Mouse (Mus musculus) gastrocnemius, postnatal 14 days (tissue): ENCODE measurements around the gene Rhou. TPM values are rescaled to one million over a fixed set of nuclear protein-coding genes. Genes with fewer than 3 reads are reported as not detected.

Experiments
- DNase-seq: peaks from one replicate; pipeline ENCODE4 v3.0.0; 2021; ENCODE audit warnings: mixed read lengths
- intact Hi-C: fragments of 180-260 bp; cut with DNase I; formaldehyde crosslinking; loops from one replicate; pipeline ENCODE4 v1.15.1; 2025; ENCODE audit warnings: low total_unique reads
- total RNA-seq, 2 experiments: library from RNA; stranded (reverse); gene quantifications; 2 replicates each; pipeline ENCODE4 v1.2.3; 2021

Rhou gene
- total RNA-seq, 2 experiments from 2014 or later = 3.9 to 4.9 TPM

DNA sequence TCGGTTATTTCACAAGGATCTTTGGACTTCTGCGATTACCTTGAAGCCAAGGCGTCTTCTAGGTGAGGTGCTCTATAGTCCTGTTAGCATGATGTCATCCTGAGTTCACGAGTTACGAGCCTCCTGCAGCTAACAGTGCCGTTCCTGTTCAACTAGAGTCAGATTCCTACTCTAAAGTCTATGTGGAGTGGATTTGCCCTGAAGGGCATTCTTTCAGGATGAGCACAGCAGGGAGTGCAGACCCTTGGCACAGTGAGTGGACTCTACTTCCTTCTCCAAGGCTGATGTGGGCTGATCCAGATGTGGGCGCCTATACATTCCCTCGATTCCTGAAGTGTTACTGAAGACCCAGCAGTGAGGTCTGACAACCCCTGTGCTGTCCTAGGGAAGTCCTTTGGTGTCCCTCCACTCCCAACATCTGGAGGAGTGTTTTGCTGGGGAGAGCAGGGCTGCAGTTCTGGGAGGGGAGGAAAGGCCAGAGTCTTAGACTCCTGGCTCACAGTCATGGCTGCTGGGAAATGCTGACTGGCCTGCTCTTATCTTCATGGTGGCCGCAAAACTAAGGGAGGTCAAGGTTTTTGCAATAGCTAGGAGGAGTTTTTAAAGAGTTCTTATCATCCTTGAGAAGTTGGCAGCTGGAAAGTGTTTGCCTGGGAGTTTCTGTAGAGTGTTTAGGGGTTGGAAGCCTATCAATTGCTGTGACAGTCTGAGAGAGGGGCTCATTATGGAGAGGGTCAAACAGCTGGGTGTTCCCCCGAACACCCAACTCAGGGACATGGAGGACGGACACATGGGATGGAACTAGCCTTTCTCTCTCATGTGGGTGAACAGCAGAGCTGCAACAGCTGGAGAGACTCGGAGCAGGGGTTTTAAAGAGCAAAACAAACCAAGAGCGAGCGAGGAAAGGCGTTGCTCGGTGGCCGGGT lies 5.2 kb upstream of the Rhou start:
- no peak for DNase-seq
- intact Hi-C loops = no loop called here

DNA sequence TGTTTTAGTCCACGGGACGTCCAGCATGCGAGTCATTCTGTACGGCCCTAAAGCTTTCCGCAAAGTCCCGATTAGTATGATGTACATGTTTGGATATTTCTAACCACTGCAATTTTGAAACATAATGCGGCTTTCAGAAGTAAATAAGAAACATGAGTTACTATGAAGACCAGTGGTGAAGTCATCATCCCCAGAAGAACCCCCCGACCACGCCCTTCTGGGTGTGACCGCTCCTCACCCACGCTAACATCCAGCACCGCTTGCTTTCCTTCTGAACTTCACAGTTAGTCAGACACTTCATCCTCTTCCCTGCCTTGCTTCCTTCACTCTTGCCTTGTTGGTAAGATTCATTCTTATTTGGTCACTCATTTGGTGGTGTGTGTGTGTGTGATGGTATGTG lies 4.2 kb upstream of the Rhou start:
- no peak for DNase-seq
- intact Hi-C loops = no loop called here

DNA sequence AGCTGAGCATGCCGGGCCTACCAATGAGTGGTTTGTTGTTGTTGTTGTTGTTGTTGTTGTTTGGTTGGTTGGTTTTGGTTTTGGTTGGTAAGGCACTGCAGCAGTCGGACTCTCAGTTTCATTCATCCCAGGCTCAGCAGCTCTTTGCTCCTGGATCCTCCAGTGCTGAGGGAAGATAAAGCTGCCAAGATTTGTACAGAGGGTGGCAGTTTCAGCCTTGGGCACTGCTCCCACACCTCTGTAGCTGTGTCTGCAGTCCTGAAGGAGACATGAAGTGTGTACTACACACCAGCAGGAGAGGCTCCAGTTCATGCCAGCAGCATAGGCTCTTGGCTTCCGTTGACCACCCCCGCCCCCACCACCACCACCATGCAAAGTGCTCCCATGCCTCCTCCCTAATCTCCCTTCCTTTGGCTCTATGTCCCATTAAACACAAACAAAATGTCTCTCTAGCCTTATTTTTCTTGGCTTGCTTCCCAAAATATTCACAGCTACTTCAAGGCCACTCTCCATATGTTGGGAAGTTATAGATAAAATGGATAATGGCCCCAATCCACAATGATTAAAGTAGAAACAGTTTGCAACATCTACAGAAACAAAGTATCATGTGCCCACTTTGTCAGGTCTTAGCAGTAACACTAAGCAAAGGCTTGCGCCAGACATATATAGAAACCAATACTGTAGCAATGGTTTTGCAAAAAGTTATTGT lies 2.2 kb upstream of the Rhou start:
- intact Hi-C loops = loop anchor here (2.0 kb wide), 1 partner anchor 133 kb away; no protein-coding TSS in a partner anchor
- DNase-seq = no peak

DNA sequence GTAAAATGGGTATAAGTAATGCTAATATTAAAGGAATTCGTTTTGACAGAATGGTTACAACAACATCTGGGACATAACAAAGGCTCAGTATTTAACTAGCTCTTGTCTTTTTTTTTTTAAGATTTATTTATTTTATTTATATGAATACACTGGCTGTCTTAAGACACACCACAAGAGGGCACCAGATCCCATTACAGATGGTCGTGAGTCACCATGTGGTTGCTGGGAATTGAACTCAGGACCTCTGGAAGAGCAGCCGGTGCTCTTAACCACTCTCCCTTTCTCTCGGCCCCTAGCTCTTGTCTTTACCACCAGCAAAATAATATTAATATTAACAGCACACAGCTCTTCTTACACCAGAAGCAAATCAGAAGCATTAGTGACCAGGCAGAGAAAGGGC lies 1.1 kb upstream of the Rhou start:
- intact Hi-C loops = loop anchor here (2.0 kb wide), 1 partner anchor 132 kb away; no protein-coding TSS in a partner anchor
- DNase-seq = no peak

DNA sequence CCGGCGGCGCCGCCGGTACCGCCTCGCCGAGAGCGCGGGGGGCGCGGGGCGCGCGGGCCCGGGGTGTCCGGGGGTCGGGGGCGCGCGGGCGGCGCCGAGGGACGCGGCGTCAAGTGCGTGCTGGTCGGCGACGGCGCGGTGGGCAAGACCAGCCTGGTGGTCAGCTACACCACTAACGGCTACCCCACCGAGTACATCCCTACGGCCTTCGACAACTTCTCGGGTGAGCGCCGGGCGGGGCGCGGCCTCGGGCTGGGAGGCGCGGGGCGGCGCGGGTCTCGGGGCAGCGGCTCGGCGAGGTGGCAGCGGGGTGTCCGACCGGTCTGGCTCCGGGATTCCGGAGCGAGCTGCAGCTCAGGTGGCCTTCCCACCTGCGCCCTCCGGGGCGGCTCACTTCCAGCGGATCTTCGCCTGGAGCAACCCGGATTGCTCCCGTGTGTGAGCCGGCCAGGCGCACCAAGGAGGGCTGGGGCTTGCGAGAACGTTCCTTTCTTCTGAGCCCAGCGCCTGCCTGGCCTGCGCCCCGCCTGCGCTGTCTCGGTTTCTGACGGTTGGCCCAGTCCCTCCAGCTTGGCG lies 353 bp downstream of the Rhou start:
- peak; percentile 63 for DNase-seq
- intact Hi-C loops = loop anchor here (2.0 kb wide), 1 partner anchor 131 kb away; no protein-coding TSS in a partner anchor

DNA sequence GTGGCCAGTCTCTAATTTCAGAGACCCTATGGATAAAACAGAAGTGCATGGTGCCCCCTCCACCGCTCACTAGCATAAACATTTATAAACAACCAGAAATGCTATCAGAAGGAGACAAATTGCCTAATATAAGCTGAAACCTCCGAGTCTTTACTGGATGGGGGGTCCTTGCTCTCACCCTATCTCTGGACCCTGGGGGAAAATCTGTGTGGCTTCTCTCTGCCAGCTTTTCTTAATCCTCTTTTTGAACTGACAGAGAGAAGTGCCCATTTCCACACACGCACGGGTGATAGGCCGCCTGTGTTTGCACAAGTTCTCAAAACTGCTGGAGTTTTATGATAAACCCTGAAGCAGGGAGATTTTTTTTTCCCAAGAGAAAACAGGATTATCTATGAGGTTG lies 1.0 kb downstream of the Rhou start:
- no peak for DNase-seq
- intact Hi-C loops = no loop called here

DNA sequence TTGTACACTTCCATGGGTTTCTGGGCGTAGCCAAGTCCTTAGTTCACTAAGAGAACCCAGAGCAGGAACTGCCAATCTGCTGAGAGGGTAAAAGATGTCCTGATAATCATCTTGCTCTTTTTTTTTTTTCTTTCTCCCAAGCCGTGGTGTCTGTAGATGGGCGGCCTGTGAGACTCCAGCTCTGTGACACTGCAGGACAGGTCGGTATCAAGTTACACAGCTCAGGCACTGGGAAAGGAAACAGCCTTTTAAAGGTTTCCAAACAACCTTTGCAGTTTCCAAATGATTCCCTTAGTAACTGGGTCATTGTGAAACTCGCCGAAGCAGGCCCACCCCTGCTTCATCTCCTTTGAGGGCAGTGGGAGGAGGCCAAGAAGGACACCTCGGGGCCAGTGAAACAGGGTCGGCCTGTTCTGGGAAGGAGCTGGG lies 1.6 kb downstream of the Rhou start:
- DNase-seq = no peak
- intact Hi-C loops = no loop called here

DNA sequence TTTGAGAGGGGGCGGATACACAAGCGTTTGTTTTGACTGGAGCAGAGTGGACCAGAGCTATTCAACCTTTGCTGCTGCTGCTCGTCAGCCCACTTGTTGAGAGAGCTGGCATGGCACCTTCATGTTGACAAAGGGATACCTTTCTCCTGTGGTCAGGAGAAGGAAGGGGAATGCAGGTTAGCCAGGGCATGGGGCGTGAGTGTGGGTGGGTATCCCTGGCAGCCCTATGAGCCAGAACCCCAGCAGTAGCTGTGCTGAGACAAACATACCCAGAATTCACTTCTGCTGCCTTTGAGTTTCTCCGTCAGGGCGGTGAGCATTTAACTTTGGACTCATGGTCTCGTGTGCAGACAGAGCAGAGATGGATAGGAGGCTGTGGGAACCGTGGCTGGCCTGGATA lies 4.1 kb downstream of the Rhou start:
- intact Hi-C loops = no loop called here
- DNase-seq = no peak

DNA sequence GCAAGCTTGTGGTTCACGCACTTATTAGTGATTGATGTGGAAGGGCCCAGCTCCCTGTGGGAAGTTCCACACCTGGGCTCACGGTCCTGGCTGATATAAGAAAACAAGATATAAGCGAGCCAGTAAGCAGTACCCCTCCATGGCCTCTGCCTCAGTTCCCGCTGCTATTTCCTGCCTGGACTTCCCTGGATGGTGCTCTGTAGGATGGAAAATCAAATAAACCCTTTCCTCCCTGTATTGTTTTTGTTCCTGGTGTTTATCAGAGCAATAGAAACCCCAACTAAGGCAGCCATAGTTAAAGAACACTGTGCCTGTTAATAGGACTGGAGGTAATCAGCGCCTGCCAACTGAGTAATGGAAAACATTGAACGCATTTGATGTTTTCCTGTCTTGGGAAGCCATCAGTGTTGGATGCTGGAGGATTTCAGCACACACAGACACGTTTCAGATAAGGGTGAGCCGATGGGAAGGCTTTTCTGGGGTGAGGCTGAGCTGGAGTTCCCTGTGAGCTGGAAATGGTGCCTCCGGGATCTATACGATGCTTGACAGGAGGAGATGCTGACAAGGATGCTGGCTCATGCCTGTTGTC lies 5.8 kb downstream of the Rhou start:
- DNase-seq = no peak
- intact Hi-C loops = no loop called here

DNA sequence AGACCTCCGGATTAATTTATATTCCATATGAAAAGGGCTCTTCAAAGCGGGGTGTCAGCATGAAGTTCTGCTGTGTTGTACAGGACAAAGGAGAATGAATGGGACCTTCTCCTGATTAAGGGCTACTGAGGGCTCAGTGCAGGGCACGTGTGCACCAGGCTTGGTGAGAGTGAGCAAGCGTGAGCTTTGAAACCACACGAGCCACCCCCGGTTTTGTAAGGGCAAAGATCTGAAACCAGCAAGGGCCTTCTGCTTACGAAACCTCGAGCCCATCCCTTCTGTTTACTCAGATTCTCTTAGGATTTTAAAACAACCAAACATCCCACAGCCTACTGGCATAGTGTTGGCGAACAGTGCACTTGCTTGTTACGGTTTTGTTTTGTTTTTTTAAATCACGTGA lies 7.8 kb downstream of the Rhou start:
- no peak for DNase-seq
- intact Hi-C loops = no loop called here

DNA sequence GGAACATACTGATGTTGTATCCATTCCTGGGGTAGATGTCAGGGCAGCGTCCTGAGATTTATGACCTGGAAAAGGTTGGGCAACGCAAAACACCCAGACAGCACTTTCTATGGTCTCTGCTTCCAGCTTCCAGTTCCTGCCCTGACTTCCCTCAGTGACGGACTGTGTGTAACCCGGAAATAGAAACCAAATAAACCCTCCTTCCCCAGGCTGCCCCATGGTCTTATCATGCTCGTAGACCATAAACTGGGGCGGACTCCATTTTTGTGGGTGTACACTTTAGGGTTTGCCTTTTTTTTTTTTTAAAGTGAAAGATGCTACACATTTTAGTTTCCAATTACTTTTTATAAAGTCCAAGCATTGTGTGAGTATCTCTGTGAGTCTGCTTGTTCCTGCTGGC lies 11.9 kb downstream of the Rhou start:
- no peak for DNase-seq
- intact Hi-C loops = no loop called here

DNA sequence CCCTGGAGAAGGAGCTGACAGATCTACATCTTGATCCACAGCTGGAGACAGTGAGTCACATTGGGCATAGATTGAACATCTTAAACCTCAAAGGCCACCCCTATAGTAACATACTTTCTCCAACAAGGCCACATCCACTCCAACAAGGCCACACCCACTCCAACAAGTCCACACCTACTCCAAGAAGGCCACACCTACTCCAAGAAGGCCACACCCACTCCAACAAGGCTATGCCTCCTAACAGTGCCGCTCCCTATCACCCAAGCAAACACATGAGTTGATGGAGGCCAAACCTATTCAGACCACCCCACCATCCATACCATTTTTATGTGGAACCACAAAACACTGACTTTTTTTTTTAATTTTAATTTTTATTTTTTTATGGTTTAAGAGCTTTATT lies 13.1 kb downstream of the Rhou start:
- intact Hi-C loops = no loop called here
- DNase-seq = no peak

DNA sequence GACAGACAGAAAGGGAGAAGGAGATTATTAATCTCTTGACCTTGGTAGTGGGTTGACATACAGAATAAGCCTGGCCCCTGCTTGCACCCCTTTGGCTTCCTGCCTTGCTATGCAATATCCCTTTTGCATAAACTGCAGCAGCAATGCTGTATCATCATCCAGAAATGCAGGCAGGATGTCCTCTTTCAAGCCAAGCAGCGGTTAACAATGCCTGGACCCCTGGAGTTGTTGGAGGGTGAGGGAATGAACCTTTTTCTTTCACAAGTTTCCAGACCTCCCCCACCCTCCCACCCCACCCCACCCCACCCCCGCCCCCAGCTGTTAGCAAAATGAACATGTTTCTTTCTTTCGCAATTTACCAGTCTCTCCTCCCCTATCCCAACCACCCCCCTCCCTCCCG lies 15.0 kb downstream of the Rhou start:
- no peak for DNase-seq
- intact Hi-C loops = no loop called here

DNA sequence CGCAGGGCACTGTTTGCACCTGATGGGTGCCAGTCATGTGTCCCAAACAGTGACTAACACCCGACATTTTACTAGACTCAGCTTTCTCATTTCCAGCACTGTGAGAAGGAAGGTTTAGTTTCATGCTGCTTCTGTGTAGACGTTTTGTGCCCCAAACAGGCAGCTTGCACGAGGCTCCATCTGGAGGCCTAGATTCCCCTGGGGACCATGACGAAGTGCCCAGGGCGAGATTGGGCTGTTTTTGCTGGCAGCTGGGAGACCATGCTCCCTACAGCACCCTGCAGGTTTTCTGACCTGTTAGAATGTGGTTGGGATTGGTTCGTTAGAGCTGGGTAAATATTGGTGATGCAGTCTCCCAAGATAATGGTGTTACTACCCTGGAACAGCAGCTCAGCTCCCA lies 17.0 kb downstream of the Rhou start:
- no peak for DNase-seq
- intact Hi-C loops = no loop called here

DNA sequence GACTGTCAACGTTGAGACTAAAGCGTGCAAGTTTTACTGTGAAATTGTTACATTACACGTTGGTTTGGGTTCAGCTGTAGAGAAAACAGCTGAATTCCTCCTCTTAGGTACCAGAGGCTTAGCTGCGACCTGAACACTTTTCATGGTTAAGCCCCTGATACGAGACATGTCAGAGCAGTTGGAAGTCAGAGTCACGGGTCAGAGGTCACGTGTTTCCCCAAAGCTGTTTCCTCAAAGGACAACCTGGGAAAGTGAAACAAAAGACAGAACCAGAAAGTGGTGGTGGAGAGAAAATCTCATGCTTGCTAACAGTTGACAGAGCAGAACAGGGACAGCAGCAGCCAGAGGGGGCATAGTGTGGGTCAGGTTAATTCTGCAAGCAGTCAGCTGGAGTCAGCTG lies 17.7 kb downstream of the Rhou start:
- intact Hi-C loops = no loop called here
- no peak for DNase-seq

DNA sequence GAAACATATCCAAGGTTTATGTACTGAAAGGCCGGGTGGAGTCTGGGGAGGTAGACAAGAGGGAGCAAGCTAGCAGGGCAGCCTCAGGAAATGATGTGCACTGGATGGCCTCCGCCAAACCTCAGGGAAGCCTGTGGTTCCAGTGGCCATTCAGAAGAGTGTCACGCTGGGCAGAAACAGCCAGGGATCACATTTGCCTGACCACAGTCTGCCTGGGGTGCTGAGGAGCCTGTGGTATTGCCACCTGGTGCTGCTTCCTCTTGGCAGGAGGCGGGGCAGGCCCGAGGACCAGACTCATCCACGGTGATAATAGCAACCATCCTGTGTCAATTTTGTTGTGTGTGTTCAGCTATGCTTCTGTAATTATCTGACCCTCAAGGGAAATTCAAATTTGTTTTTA lies 18.9 kb downstream of the Rhou start:
- intact Hi-C loops = no loop called here
- no peak for DNase-seq

DNA sequence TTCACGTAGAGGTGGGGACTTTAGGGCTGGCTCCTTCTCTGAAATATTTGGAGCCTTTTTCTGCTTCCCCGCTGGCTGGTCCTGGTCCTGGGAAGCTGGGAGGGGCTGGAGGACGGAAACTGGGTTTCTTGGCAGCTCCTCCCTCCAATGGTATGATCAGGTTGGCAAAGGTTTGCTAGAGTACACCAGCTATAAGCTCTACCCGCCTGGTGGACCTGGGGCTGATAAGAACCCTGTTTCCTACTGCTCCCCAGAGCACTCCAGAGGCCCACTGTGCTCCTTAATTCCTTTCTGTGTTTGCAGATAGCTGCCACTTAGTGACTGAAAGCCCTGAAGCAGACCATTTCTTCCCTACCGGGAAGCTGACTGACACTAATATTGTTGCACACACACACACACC lies 21.9 kb downstream of the Rhou start:
- no peak for DNase-seq
- intact Hi-C loops = no loop called here

DNA sequence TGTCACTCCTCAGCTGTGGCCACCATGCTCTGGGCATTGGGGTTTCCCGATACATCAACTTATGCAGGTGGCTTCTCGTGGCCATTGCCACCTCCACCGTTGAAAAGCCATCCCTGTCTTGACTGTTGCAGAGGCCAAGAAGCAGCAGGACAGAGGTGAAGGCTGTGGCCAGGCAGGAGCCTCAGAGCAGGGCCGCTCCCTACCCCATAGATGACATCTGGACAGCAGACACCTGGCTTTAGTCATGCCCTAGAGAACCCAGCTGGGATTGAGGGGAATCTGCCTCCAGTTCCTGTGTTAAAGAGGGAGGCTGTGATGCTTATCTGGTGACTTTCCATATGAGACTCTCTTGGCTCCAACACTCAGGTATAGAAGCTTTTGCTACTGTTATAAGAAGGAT lies 24.7 kb downstream of the Rhou start:
- intact Hi-C loops = no loop called here
- DNase-seq = no peak

DNA sequence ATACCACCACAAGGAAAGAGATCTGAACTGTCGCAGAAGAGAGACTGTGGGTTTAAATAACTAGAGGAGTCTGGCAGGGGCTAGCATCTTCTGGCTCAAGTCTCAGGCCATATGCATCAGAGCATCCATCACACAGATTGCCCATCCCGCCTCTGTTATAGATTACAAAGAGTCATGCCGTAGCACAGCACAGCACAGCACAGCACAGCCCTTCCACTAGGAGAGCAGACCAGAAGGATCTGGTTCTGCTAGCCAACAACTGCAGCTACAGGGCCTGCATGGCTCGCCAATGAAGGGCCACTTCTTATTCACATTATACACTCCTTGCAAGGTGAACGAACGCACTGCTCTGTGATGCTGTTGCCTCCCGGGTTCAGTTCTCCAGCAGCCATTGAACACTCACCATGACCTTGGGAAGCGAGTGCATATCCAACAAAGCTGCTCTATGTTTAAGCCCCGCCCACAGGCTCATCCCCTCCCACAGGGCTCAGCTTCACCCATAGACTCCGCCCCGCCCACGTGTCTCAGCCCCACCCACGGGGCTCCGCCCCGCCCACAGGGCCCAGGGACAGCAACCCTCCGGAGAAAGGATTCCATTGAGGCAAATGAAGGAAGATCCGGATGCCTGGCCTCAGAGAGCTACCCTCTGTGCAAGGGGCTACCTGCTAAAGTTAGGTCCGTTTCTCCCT lies 28.5 kb downstream of the Rhou start:
- peak; percentile 23 for DNase-seq
- intact Hi-C loops = no loop called here

DNA sequence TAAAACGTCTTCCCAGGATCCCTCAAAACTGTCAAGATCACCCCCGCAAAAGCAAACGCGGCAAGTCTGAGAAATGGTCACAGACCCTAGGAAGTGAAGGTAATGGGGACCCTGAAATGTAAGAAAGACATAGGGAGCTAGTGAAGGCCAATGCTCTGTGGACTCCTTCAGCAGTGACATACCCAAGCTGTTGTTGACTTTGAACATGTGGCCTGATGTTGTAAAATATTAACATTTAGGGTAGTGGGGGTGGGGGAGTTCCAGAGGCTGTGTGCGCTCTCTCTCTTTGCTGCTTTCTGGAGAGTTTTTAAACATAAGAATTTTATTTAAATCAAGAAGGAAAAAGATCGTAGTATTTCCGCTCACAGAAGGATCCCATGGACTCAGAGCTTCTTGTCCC lies 29.6 kb downstream of the Rhou start:
- intact Hi-C loops = no loop called here
- DNase-seq = no peak
